Mouse (Mus musculus) left cerebral cortex, adult 2 months (tissue): ENCODE data around the gene Nme1. TPM values are rescaled to one million over a fixed set of nuclear protein-coding genes. Genes with fewer than 3 reads are reported as not detected.

ENCODE experiments used
- DNase-seq, 2 experiments: peaks; one replicate each; pipeline ENCODE4 v3.0.0; 2021 to 2022; ENCODE audit warnings: low spot score in 2 of 2, mixed read lengths in 1 of 2; ENCODE audit errors: extremely low spot score in 1 of 2
- H3K27ac ChIP-seq: fragments of 200-600 bp; 2 replicates; pipeline ENCODE4 v1.8.1; 2022
- H3K4me3 ChIP-seq: fragments of 200-600 bp; 2 replicates; pipeline ENCODE4 v1.8.1; 2022
- CTCF ChIP-seq: fragments of 200-600 bp; IDR thresholded peaks from 2 replicates; pipeline ENCODE4 v1.8.1; 2022; ENCODE audit warnings: antibody characterized with exemption, mild to moderate bottlenecking, moderate library complexity
- intact Hi-C: fragments of 180-260 bp; cut with DNase I; formaldehyde crosslinking; loops from one replicate; pipeline ENCODE4 v1.15.1; 2025
- total RNA-seq, 2 experiments: library from RNA; stranded (reverse); gene quantifications; 2 replicates each; pipeline ENCODE4 v1.2.3; 2021

Gene Nme1
- total RNA-seq, 2 experiments from 2014 or later, result 104 to 111 TPM

GRCm38 (mm10) chr11:93963013-93963412 lies 5.3 kb downstream of the Nme1 start:
- no peak overlapping the region for H3K27ac ChIP-seq
- DNase-seq, result no peak
- no peak overlapping the region for H3K4me3 ChIP-seq
- intact Hi-C loops, result loop anchor here (10.0 kb wide), 1 partner anchor 312 kb away; no protein-coding TSS in a partner anchor
- TF ChIP-seq CTCF, result no peak

GRCm38 (mm10) chr11:93961482-93961881 lies 6.8 kb downstream of the Nme1 start:
- no peak for TF ChIP-seq CTCF
- intact Hi-C loops, result loop anchor here (10.0 kb wide), 1 partner anchor 313 kb away; no protein-coding TSS in a partner anchor
- no peak for DNase-seq
- Histone ChIP-seq H3K4me3 (no peak overlapping the region), H3K27ac (no peak overlapping the region)

GRCm38 (mm10) chr11:93957746-93958145 lies 10.6 kb downstream of the Nme1 start:
- intact Hi-C loops, result loop anchor here (5.0 kb wide), 1 partner anchor 40 kb away; the partner anchor contains the start of gene Spag9
- no peak overlapping the region for H3K27ac ChIP-seq
- DNase-seq, result no peak
- no peak for TF ChIP-seq CTCF
- H3K4me3 ChIP-seq, result no peak overlapping the region

GRCm38 (mm10) chr11:93957031-93957555 lies 11.2 kb downstream of the Nme1 start:
- DNase-seq, result no peak
- Histone ChIP-seq H3K4me3 (no peak overlapping the region), H3K27ac (peak overlapping the region; percentile 86)
- intact Hi-C loops, result loop anchor here (5.0 kb wide), 1 partner anchor 40 kb away; the partner anchor contains the start of gene Spag9
- TF ChIP-seq CTCF, result no peak

- Histone ChIP-seq H3K4me3 (peak within 1 kb of the TSS; percentile 63), H3K27ac (peak within 1 kb of the TSS; percentile 86)
- DNase-seq, result no peak
- no peak for TF ChIP-seq CTCF
- intact Hi-C loops, result loop anchor here (5.0 kb wide), 1 partner anchor 41 kb away; the partner anchor contains the start of gene Spag9
These were observed 12.2 kb downstream of the Nme1 start, which contains the start of gene Nme2 for GRCm38 (mm10) chr11:93956159-93956558. Nme2 (minus strand) TSS chr11:93956259.

GRCm38 (mm10) chr11:93955256-93956150 lies 12.8 kb downstream of the Nme1 start:
- peak overlapping the region; percentile 86 for H3K27ac ChIP-seq
- H3K4me3 ChIP-seq, result peak overlapping the region; percentile 63
- peak; percentile 19 for TF ChIP-seq CTCF
- DNase-seq, result peak; percentile 82
- intact Hi-C loops, result loop anchor here (5.0 kb wide), 1 partner anchor 42 kb away; the partner anchor contains the start of gene Spag9

GRCm38 (mm10) chr11:93954738-93955255 lies 13.5 kb downstream of the Nme1 start:
- no peak for TF ChIP-seq CTCF
- DNase-seq, result no peak
- H3K27ac ChIP-seq, result peak overlapping the region; percentile 86
- peak overlapping the region; percentile 63 for H3K4me3 ChIP-seq
- intact Hi-C loops, result loop anchor here (5.0 kb wide), 1 partner anchor 43 kb away; the partner anchor contains the start of gene Spag9

GRCm38 (mm10) chr11:93952376-93952775 lies 15.9 kb downstream of the Nme1 start:
- intact Hi-C loops, result no loop called here
- no peak for TF ChIP-seq CTCF
- Histone ChIP-seq H3K4me3 (no peak overlapping the region), H3K27ac (no peak overlapping the region)
- no peak for DNase-seq

GRCm38 (mm10) chr11:93950045-93950444 lies 18.3 kb downstream of the Nme1 start:
- DNase-seq, result no peak
- no peak overlapping the region for H3K27ac ChIP-seq
- intact Hi-C loops, result no loop called here
- peak; percentile 19 for TF ChIP-seq CTCF
- H3K4me3 ChIP-seq, result no peak overlapping the region

GRCm38 (mm10) chr11:93948887-93949567 lies 19.3 kb downstream of the Nme1 start:
- no peak for TF ChIP-seq CTCF
- DNase-seq, result no peak
- intact Hi-C loops, result no loop called here
- no peak overlapping the region for H3K4me3 ChIP-seq
- no peak overlapping the region for H3K27ac ChIP-seq

- no peak overlapping the region for H3K27ac ChIP-seq
- H3K4me3 ChIP-seq, result no peak overlapping the region
- intact Hi-C loops, result no loop called here
- DNase-seq, result no peak
- no peak for TF ChIP-seq CTCF
These were observed 23.3 kb downstream of the Nme1 start for GRCm38 (mm10) chr11:93944986-93945385.
